Mouse (Mus musculus) heart, postnatal 0 days (tissue): ENCODE measurements at regions not wholly inside any gene's neighbourhood (a gene's known extent, or its start where the extent isn't known, plus 50 kb on each side); places are given as distances from the start of the nearest gene placed in this dataset.
A peak's percentile ranks its signal among the peaks of the same experiment; 100 is the strongest.

Source experiments
- ATAC-seq: fragments of 200-750 bp; cut with Nextera tagmentation; 2 replicates; pipeline ENCODE4 v1.8.0; 2017; ENCODE audit warnings: low read depth, moderate number of reproducible peaks, moderate library complexity; ENCODE audit not compliant: insufficient read depth
- DNase-seq: peaks from one replicate; pipeline ENCODE4 v3.0.0-alpha.2; 2016; ENCODE audit warnings: low spot score
- H3K27ac ChIP-seq: fragments of 300-500 bp; sonication (generic); 2 replicates; pipeline ENCODE4 v1.5.1; 2014; ENCODE audit warnings: low read depth, mild to moderate bottlenecking
- H3K27me3 ChIP-seq: fragments of 300-500 bp; sonication (generic); 2 replicates; pipeline ENCODE4 v1.6.1; 2014; ENCODE audit warnings: low read length, mixed read lengths; ENCODE audit not compliant: control insufficient read depth, insufficient read depth
- H3K36me3 ChIP-seq: fragments of 300-500 bp; sonication (generic); replicated peaks from 2 replicates; pipeline ENCODE4 v1.6.1; 2014; ENCODE audit warnings: low read length, mixed read lengths; ENCODE audit not compliant: control insufficient read depth, insufficient read depth
- H3K4me1 ChIP-seq: fragments of 300-500 bp; sonication (generic); 2 replicates; pipeline ENCODE4 v1.6.1; 2014; ENCODE audit warnings: antibody characterized with exemption; ENCODE audit not compliant: control insufficient read depth, insufficient read depth
- H3K4me2 ChIP-seq: fragments of 300-500 bp; sonication (generic); 2 replicates; pipeline ENCODE4 v1.6.1; 2014; ENCODE audit warnings: low read depth, mild to moderate bottlenecking, low read length, moderate library complexity
- H3K4me3 ChIP-seq: fragments of 300-500 bp; sonication (generic); 2 replicates; pipeline ENCODE4 v1.5.1; 2014; ENCODE audit warnings: low read depth, low read length
- H3K9ac ChIP-seq: fragments of 300-500 bp; sonication (generic); replicated peaks from 2 replicates; pipeline ENCODE4 v1.6.1; 2014; ENCODE audit warnings: low read depth, low read length, mixed read lengths
- H3K9me3 ChIP-seq: fragments of 300-500 bp; sonication (generic); replicated peaks from 2 replicates; pipeline ENCODE4 v1.6.1; 2016; ENCODE audit warnings: low read length; ENCODE audit not compliant: control insufficient read depth
- CTCF ChIP-seq: IDR thresholded peaks from 2 replicates; pipeline ENCODE4 v1.5.1; 2016; ENCODE audit warnings: antibody characterized with exemption, control low read depth, low read depth
- EP300 ChIP-seq: IDR thresholded peaks from 2 replicates; pipeline ENCODE4 v1.6.1; 2016; ENCODE audit warnings: antibody characterized with exemption, low read depth
- WGBS: fragments of 180-500 bp; shearing (Covaris S2); extraction: QIAGEN DNeasy Blood & Tissue Kit; methylation state at CpG from one replicate; pipeline ENCODE4 v1.1.7; 2014; 5-methylcytosine and 5-hydroxymethylcytosine counted together

DNA sequence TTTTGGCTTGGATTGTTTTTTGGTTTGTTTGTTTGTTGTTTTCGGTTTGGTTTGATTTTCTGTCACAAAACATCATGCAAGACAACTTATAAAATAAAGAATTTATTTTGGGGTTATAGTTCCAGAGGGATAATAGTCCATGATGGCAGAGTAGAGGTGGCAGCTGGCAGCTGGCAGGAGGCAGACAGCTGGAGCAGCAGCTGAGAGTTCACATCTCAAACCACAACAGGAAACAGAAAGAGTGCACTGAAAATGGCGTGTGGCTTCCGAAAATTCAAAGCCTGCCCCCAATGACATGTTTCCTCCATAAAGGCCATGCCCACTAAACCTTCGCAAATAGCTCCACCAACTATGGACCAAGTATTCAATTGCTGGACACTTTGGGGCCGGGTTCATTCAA, 72.7 kb downstream of the Hes1 start:
- Histone ChIP-seq H3K9me3 (no peaks in the 10 kb centered on the region), H3K27me3 (0 out of 2 replicates have a peak, but pooled peaks cover 3% of the 10 kb centered on the region), H3K4me2 (no peak overlapping the region), H3K36me3 (no peaks in the 10 kb centered on the region), H3K9ac (no peak overlapping the region), H3K4me3 (no peak overlapping the region), H3K27ac (no peak overlapping the region), H3K4me1 (no peaks in the 10 kb centered on the region)
- no peak for ATAC-seq
- TF ChIP-seq CTCF (no peak), EP300 (no peak)
- 86% methylated on average over 5 of the region's 5 CpGs for WGBS
- no peak for DNase-seq

DNA sequence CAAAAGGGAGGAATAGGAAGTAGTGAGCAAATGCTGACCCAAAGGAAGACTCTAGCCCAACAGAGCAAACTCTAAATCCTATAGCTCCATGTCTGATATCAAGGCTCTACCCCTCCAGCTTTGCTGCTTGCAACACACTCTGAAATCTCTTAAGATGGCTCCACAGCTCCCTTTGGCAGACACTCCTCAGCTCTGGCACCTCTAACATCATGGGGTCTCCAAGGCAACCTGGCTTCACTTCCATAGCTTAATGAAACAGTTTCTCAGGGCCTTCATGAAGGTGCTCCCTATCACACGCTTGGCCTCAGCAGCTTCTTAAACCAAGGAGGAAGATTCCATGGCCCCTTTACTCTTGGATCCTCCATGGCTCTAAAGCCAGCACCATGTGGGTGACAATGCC, 73.6 kb downstream of the Hes1 start:
- no peaks in the 10 kb centered on the region for H3K4me1 ChIP-seq
- no peak overlapping the region for H3K9ac ChIP-seq

DNA sequence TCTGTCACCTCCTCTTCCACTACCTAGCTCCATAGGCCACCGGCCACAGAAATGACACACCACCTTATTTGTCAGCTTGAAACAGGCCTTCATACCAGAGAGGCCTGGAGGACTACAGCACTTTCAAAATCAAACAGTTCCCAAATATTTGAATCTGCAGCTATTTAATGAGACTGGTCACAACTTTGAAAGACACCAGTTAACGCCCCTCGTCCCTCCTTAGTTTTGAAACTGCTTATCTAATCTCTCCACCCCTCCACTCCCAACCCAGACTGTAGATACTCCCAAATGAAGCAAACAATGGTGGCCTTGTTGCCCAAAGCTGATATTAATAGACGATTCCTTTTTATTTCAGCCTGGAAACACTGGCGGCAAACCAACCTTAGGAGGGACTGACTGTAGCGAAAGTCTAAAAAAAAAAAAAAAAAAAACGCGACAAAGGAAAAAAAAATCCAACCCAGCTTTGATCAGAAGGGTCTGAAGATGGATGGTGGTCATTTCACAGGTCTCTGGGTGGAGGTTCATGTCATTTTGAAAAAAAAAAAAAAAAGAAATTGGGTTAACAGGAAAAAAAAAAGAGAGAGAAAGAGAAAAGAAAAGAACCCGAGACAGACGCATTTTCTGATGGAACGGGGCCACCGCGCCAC, 80.8 kb downstream of the Hes1 start:
- Histone ChIP-seq H3K27ac (no peak overlapping the region), H3K4me1 (no peaks in the 10 kb centered on the region)

More for the DNA sequence above, 73.6 kb downstream of the Hes1 start:
- 79% methylated on average over 1 of the region's 1 CpGs for WGBS
- H3K36me3 ChIP-seq = no peaks in the 10 kb centered on the region
- H3K4me3 ChIP-seq = no peak overlapping the region
- no peak for ATAC-seq
- no peak for TF ChIP-seq EP300
- no peak for TF ChIP-seq CTCF
- H3K9me3 ChIP-seq = no peaks in the 10 kb centered on the region
- H3K27me3 ChIP-seq = 0 out of 2 replicates have a peak, but pooled peaks cover 3% of the 10 kb centered on the region
- H3K27ac ChIP-seq = no peak overlapping the region
- no peak for DNase-seq
- no peak overlapping the region for H3K4me2 ChIP-seq

DNA sequence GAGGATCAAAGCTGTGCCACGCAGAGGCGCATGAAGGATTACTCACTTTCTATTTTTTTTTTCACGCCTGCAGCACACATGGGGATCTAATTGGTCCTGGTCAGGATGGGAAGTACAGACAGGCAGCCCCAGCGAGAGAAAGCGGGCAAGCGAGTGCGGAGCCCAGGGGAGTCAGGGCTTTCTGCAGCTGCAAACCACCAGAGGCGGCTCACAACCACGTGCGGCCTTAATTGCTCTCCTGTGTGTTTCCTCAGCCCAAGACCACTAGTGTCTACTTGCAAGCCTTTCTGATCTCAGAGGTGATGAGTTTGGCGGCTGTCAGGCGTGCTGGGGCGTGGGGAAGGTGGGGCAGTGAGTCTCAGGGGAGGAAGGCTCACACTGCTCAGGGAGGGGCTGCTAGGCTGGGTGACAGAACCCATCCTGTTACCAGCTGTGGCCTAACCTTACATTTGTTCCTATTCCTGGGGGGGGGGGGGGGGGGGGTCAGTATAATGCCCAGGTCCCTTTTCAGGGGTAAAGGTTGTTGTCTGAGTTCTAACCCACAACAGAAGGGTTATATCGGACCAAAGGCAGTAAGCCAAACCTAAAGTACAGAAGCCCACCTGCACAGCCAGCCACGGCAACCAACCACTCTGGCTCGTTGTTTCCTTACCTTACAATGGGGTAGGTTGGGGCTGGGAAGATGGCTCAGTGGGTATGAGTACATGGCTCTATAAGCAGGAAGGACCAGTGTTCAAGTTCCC, 81.5 kb downstream of the Hes1 start:
- H3K9me3 ChIP-seq = no peaks in the 10 kb centered on the region
- peak; percentile 69 for ATAC-seq
- H3K36me3 ChIP-seq = no peaks in the 10 kb centered on the region
- TF ChIP-seq CTCF (no peak), EP300 (no peak)
- peak; percentile 32 for DNase-seq
- 0 out of 2 replicates have a peak, but pooled peaks cover 2% of the 10 kb centered on the region for H3K27me3 ChIP-seq
- H3K4me3 ChIP-seq = peak overlapping the region; percentile 19
- H3K4me1 ChIP-seq = no peaks in the 10 kb centered on the region
- H3K27ac ChIP-seq = no peak overlapping the region
- WGBS = 24% methylated on average over 16 of the region's 16 CpGs
- H3K4me2 ChIP-seq = peak overlapping the region; percentile 52
- H3K9ac ChIP-seq = no peak overlapping the region

More for the DNA sequence above, 80.8 kb downstream of the Hes1 start:
- Histone ChIP-seq H3K9ac (no peak overlapping the region), H3K4me2 (peak overlapping the region; percentile 52), H3K4me3 (peak overlapping the region; percentile 19), H3K9me3 (no peaks in the 10 kb centered on the region), H3K36me3 (no peaks in the 10 kb centered on the region), H3K27me3 (no peaks in the 10 kb centered on the region)
- DNase-seq = no peak
- TF ChIP-seq EP300 (no peak), CTCF (no peak)
- 22% methylated on average over 13 of the region's 13 CpGs for WGBS
- no peak for ATAC-seq

DNA sequence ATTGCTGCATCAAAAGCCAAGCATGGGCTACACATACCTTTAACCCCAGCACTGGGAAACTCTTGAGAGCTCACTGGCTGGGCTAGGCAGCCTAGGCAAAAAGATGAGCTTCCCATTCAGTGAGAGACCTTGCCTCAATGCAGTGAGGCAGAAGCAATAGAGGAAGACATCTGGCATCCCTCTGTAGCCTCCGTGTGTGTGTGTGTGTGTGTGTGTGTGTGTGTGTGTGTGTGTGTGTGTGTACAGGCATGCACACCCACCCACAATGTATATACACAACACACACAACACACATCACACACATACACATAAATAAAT, 82.0 kb downstream of the Hes1 start:
- no peak for TF ChIP-seq CTCF
- no peak for TF ChIP-seq EP300
- DNase-seq (no peak), ATAC-seq (no peak)
- Histone ChIP-seq H3K36me3 (no peaks in the 10 kb centered on the region), H3K4me2 (no peak overlapping the region), H3K9me3 (no peaks in the 10 kb centered on the region), H3K4me1 (no peaks in the 10 kb centered on the region), H3K9ac (no peak overlapping the region), H3K27me3 (0 out of 2 replicates have a peak, but pooled peaks cover 2% of the 10 kb centered on the region), H3K27ac (no peak overlapping the region), H3K4me3 (no peak overlapping the region)
- 90% methylated on average over 1 of the region's 1 CpGs for WGBS

DNA sequence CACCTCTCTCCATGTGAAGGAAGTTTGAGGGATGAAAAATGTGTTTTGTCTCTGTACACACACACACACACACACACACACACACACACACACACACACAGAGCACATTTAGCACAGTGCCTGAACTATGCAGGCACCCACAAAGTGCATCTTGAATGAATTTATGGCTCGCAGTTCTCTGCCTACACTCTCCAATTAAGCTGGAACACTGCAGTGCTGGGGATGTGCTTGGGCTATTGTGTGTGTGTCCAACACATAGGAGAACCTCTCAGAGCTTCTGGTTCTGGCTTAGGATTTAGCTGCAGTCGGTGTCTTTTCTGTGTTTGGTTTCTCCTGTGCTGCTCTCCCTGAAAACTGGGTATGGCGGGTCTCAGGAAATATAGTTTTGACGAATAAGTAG, 83.1 kb downstream of the Hes1 start:
- Histone ChIP-seq H3K27ac (no peak overlapping the region), H3K4me3 (no peak overlapping the region), H3K9me3 (no peaks in the 10 kb centered on the region), H3K27me3 (0 out of 2 replicates have a peak, but pooled peaks cover 2% of the 10 kb centered on the region), H3K36me3 (no peaks in the 10 kb centered on the region), H3K9ac (no peak overlapping the region), H3K4me2 (no peak overlapping the region), H3K4me1 (no peaks in the 10 kb centered on the region)
- TF ChIP-seq CTCF = no peak
- no peak for TF ChIP-seq EP300
- ATAC-seq (no peak), DNase-seq (no peak)
- WGBS = 82% methylated on average over 4 of the region's 4 CpGs
